Mouse (Mus musculus): ENCODE measurements around the gene Zfp28. TPM values are rescaled to one million over a fixed set of nuclear protein-coding genes. Genes with fewer than 3 reads are reported as not detected.
A peak's percentile ranks its signal among the peaks of the same experiment; 100 is the strongest.

Zfp28 gene
- total RNA-seq, 2 experiments from 2014 or later: 2.8 to 3.7 TPM

GRCm38 (mm10) chr7:6397996-6398975, 15.2 kb downstream of the Zfp28 start, which contains the start of gene Smim17:
Gene Smim17 (plus strand): TSS chr7:6398715.
- peak; percentile 52 to 67 for DNase-seq

GRCm38 (mm10) chr7:6410043-6410442, 26.9 kb downstream of the Zfp28 start, which contains the start of gene Gm20715:
Gene Gm20715 (plus strand): TSS chr7:6410277.
- DNase-seq: peak; percentile 92 to 98

GRCm38 (mm10) chr7:6414626-6415441, 31.7 kb downstream of the Zfp28 start:
- no peak for DNase-seq

GRCm38 (mm10) chr7:6415442-6415787, 32.3 kb downstream of the Zfp28 start:
- DNase-seq: no peak

GRCm38 (mm10) chr7:6419894-6420293, 36.8 kb downstream of the Zfp28 start:
- DNase-seq: no peak

GRCm38 (mm10) chr7:6429381-6429780, 46.3 kb downstream of the Zfp28 start:
- DNase-seq: no peak

- DNase-seq: peak; percentile 9 to 16
Observed at GRCm38 (mm10) chr7:6430342-6430741, 47.2 kb downstream of the Zfp28 start.

- DNase-seq: no peak
Observed at GRCm38 (mm10) chr7:6438388-6438787, 55.3 kb downstream of the Zfp28 start, which contains the start of gene Olfr1344. Gene Olfr1344 (plus strand): TSS chr7:6438688.

- no peak for DNase-seq
Observed at GRCm38 (mm10) chr7:6441173-6441572, 58.1 kb downstream of the Zfp28 start.

Other genes with a start within 250 kb of the Zfp28 start
- 10 to 100 TPM; 31.3 to 32.3 TPM for gene Zfp787, start 227.3 kb upstream of the Zfp28 start, total RNA-seq (2021)
- 10 to 100 TPM; 12.3 to 13.6 TPM for gene Zfp444, start 211.1 kb upstream of the Zfp28 start, total RNA-seq (2021)
- not detected for gene Galp, start 186.2 kb upstream of the Zfp28 start, total RNA-seq (2021)
- gene Zscan5b, start 161.0 kb upstream of the Zfp28 start, total RNA-seq (2021): not detected
- not detected for gene Epp13, start 130.6 kb upstream of the Zfp28 start, total RNA-seq (2021)
- gene Zfp667, start 96.7 kb upstream of the Zfp28 start, total RNA-seq (2021): 1 to 10 TPM; 2.7 to 3.7 TPM
- 1 to 10 TPM; 2.9 to 3.0 TPM for gene Zfp583, start 52.0 kb upstream of the Zfp28 start, total RNA-seq (2021)
- under 1 TPM; 0.22 to 0.36 TPM for gene Gm3854, start 39.5 kb upstream of the Zfp28 start, total RNA-seq (2021)
- gene Zfp78, start 20.0 kb upstream of the Zfp28 start, total RNA-seq (2021): 1 to 10 TPM; 2.2 to 2.5 TPM
- not detected for gene Smim17, start 15.4 kb downstream of the Zfp28 start, total RNA-seq (2021)
- gene Gm20715, start 27.0 kb downstream of the Zfp28 start, total RNA-seq (2021): not detected
- not detected for gene Olfr1344, start 55.4 kb downstream of the Zfp28 start, total RNA-seq (2021)
- gene Olfr1336, start 72.9 kb downstream of the Zfp28 start, total RNA-seq (2021): not detected
- gene Olfr1346, start 83.8 kb downstream of the Zfp28 start, total RNA-seq (2021): not detected
- gene Olfr5, start 103.6 kb downstream of the Zfp28 start, total RNA-seq (2021): not detected
- gene Olfr1347, start 116.5 kb downstream of the Zfp28 start, total RNA-seq (2021): not detected
- gene Olfr1348, start 125.5 kb downstream of the Zfp28 start, total RNA-seq (2021): not detected
- gene Olfr1349, start 139.7 kb downstream of the Zfp28 start, total RNA-seq (2021): not detected
- not detected for gene Olfr1350, start 181.5 kb downstream of the Zfp28 start, total RNA-seq (2021)

All from heart, adult 18-20 months (tissue).